Mouse (Mus musculus): ENCODE measurements around the gene Wfs1. TPM values are rescaled to one million over a fixed set of nuclear protein-coding genes. Genes with fewer than 3 reads are reported as not detected.

Wfs1 gene
- polyA plus RNA-seq, 1 experiment, result 0.02 TPM

DNA sequence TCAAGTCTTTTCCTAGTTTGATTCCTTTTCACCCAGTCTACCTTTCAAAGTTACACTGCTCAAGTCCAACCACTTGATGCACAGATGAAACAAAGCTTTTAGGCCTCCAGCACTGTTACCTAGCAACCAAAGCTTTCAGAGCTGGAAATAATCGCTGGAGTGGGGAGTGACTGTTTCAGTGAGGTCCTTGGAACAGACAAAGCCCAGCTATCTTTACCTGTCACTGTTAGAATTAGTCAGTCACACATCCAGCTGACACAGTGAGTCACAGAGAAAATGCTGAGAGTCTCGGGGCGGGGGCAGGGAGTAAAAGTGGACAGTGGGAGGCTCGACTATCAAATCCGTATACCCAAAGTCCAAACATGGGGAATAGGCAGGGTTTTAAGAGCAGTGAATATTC, 28.5 kb downstream of the Wfs1 start:
- no peaks in the 10 kb centered on the region for H3K27me3 ChIP-seq (ENCODE audit: control insufficient read depth)
- H3K4me1 ChIP-seq (ENCODE audit: control insufficient read depth), result no peaks in the 10 kb centered on the region
- no peaks in the 10 kb centered on the region for H3K36me3 ChIP-seq (ENCODE audit: control insufficient read depth)
- no peak overlapping the region for H3K4me3 ChIP-seq (replicated peaks)
- TF ChIP-seq GATA1 (IDR thresholded peaks at IDR 0.05; ENCODE audit: low read length) (no peak), TAL1 (IDR thresholded peaks at IDR 0.05; ENCODE audit: low read length) (no peak)
- H3K9me3 ChIP-seq (ENCODE audit: control insufficient read depth, low read length), result no peaks in the 10 kb centered on the region

DNA sequence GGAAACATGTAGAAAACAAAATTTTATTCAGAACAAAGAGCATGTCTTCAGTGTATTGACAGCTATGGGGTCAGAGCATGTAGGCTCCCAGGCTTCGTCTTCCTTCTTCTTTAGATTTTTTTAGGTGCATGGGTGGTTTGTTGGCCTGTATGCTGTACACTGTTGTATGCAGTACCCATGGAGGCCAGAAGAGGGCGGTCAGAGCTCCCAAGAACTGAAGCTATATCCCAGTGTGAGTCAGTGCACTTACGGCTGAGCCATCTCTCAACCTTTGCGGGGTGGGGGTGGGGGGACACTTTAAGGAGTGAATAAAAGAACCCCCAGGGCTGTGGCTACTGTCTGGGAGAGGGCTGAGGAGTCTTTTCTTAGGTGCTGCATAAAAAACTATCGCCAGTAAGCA, 30.2 kb downstream of the Wfs1 start:
- no peaks in the 10 kb centered on the region for H3K27me3 ChIP-seq (ENCODE audit: control insufficient read depth)
- H3K9me3 ChIP-seq (ENCODE audit: control insufficient read depth, low read length), result no peaks in the 10 kb centered on the region
- H3K4me1 ChIP-seq (ENCODE audit: control insufficient read depth), result no peaks in the 10 kb centered on the region
- TF ChIP-seq GATA1 (IDR thresholded peaks at IDR 0.05; ENCODE audit: low read length), result no peak
- no peak for TF ChIP-seq TAL1 (IDR thresholded peaks at IDR 0.05; ENCODE audit: low read length)
- H3K4me3 ChIP-seq (replicated peaks), result no peak overlapping the region
- no peaks in the 10 kb centered on the region for H3K36me3 ChIP-seq (ENCODE audit: control insufficient read depth)

GRCm38 (mm10) chr5:36955366-36955765, 33.6 kb downstream of the Wfs1 start:
- H3K4me3 ChIP-seq (replicated peaks), result no peak overlapping the region
- TF ChIP-seq GATA1 (IDR thresholded peaks at IDR 0.05; ENCODE audit: low read length) (no peak), TAL1 (IDR thresholded peaks at IDR 0.05; ENCODE audit: low read length) (no peak)
- H3K27me3 ChIP-seq (ENCODE audit: control insufficient read depth), result no peaks in the 10 kb centered on the region
- no peaks in the 10 kb centered on the region for H3K4me1 ChIP-seq (ENCODE audit: control insufficient read depth)
- no peaks in the 10 kb centered on the region for H3K36me3 ChIP-seq (ENCODE audit: control insufficient read depth)
- no peaks in the 10 kb centered on the region for H3K9me3 ChIP-seq (ENCODE audit: control insufficient read depth, low read length)

DNA sequence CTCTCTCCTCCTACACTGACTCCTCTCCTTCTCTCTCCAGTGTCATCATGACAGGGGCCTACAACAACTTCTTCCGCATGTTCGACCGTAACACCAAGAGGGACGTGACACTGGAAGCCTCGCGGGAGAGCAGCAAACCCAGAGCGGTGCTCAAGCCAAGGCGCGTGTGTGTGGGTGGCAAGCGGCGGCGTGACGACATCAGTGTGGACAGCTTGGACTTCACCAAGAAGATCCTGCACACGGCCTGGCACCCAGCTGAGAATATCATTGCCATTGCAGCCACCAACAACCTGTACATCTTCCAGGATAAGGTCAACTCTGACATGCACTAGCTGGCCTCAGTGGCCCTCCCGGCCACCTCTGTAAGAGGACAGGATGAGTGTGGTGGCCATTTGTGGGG, 36.7 kb downstream of the Wfs1 start:
- H3K4me1 ChIP-seq (ENCODE audit: control insufficient read depth), result no peaks in the 10 kb centered on the region
- no peaks in the 10 kb centered on the region for H3K9me3 ChIP-seq (ENCODE audit: control insufficient read depth, low read length)
- TF ChIP-seq TAL1 (IDR thresholded peaks at IDR 0.05; ENCODE audit: low read length) (no peak), GATA1 (IDR thresholded peaks at IDR 0.05; ENCODE audit: low read length) (no peak)
- no peaks in the 10 kb centered on the region for H3K36me3 ChIP-seq (ENCODE audit: control insufficient read depth)
- no peak overlapping the region for H3K4me3 ChIP-seq (replicated peaks)
- H3K27me3 ChIP-seq (ENCODE audit: control insufficient read depth), result no peaks in the 10 kb centered on the region

DNA sequence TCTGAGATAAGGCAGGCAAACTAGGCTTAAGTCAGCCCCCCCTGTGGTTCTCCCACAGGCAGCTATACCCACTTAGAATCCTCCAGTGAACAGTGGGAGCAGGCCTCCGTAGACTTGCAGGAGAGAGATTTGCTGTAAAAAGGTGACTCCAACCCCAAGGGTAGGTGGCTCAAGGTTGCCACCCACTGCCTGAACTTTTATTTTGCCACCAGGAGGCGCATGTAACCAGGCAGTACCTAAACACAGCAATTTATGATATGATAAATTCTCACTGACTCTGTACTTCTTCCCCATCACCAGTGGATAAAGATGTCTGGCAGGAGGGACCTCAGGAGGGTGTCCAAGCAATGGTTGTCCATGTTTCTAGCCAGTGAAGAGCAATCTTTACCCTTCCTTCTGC, 38.1 kb downstream of the Wfs1 start:
- no peak for TF ChIP-seq TAL1 (IDR thresholded peaks at IDR 0.05; ENCODE audit: low read length)
- no peak for TF ChIP-seq GATA1 (IDR thresholded peaks at IDR 0.05; ENCODE audit: low read length)
- Histone ChIP-seq H3K9me3 (ENCODE audit: control insufficient read depth, low read length) (no peaks in the 10 kb centered on the region), H3K36me3 (ENCODE audit: control insufficient read depth) (no peaks in the 10 kb centered on the region), H3K4me3 (replicated peaks) (no peak overlapping the region), H3K4me1 (ENCODE audit: control insufficient read depth) (no peaks in the 10 kb centered on the region), H3K27me3 (ENCODE audit: control insufficient read depth) (no peaks in the 10 kb centered on the region)

GRCm38 (mm10) chr5:36948831-36949230, 40.2 kb downstream of the Wfs1 start:
- Histone ChIP-seq H3K4me1 (ENCODE audit: control insufficient read depth) (no peaks in the 10 kb centered on the region), H3K27me3 (ENCODE audit: control insufficient read depth) (no peaks in the 10 kb centered on the region), H3K36me3 (ENCODE audit: control insufficient read depth) (no peaks in the 10 kb centered on the region), H3K4me3 (replicated peaks) (no peak overlapping the region), H3K9me3 (ENCODE audit: control insufficient read depth, low read length) (no peaks in the 10 kb centered on the region)
- TF ChIP-seq TAL1 (IDR thresholded peaks at IDR 0.05; ENCODE audit: low read length), result no peak
- TF ChIP-seq GATA1 (IDR thresholded peaks at IDR 0.05; ENCODE audit: low read length), result no peak

DNA sequence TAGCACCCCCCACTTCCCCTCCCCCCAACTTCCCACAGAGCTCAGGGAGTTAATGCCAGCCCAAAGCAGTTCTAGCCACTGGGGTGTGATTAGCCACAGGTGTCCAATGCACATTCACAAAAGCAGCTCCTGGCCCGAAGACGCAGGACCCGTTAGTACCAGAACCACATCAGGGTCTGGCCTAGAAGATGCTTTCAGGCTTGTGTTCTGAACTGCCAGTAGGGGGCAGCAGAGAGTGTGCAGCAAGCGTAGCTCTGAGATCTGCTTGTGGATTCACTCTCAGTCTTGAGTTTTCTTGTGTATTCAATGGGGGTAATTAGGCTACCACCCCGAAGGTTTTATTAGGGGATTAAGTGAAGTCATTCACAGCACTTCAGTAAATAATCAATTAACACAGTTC, 42.6 kb downstream of the Wfs1 start:
- Histone ChIP-seq H3K4me1 (ENCODE audit: control insufficient read depth) (no peaks in the 10 kb centered on the region), H3K9me3 (ENCODE audit: control insufficient read depth, low read length) (no peaks in the 10 kb centered on the region), H3K36me3 (ENCODE audit: control insufficient read depth) (no peaks in the 10 kb centered on the region), H3K4me3 (replicated peaks) (no peak overlapping the region), H3K27me3 (ENCODE audit: control insufficient read depth) (no peaks in the 10 kb centered on the region)
- no peak for TF ChIP-seq TAL1 (IDR thresholded peaks at IDR 0.05; ENCODE audit: low read length)
- no peak for TF ChIP-seq GATA1 (IDR thresholded peaks at IDR 0.05; ENCODE audit: low read length)

DNA sequence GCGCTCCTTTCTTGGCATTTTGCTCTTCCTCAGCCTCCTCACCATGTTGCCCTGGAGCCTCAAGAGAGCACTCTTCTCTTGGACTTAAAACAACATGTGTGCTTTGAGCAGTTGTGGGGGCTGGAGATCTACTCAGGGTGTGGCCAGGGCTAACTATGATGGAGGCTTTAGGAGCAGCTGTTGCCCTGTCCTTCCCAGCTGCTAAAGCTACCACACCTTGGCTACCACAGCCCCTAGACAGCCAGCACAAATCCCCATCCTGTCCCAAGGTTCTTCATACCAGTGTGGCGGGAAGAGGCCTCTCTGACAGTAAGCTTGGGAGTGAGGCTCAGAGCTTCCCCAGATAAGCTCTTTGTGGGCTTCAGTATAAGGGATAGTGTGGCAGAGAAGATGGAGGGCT, 43.3 kb downstream of the Wfs1 start:
- Histone ChIP-seq H3K9me3 (ENCODE audit: control insufficient read depth, low read length) (no peaks in the 10 kb centered on the region), H3K27me3 (ENCODE audit: control insufficient read depth) (no peaks in the 10 kb centered on the region), H3K4me3 (replicated peaks) (no peak overlapping the region), H3K4me1 (ENCODE audit: control insufficient read depth) (no peaks in the 10 kb centered on the region), H3K36me3 (ENCODE audit: control insufficient read depth) (no peaks in the 10 kb centered on the region)
- TF ChIP-seq GATA1 (IDR thresholded peaks at IDR 0.05; ENCODE audit: low read length), result no peak

DNA sequence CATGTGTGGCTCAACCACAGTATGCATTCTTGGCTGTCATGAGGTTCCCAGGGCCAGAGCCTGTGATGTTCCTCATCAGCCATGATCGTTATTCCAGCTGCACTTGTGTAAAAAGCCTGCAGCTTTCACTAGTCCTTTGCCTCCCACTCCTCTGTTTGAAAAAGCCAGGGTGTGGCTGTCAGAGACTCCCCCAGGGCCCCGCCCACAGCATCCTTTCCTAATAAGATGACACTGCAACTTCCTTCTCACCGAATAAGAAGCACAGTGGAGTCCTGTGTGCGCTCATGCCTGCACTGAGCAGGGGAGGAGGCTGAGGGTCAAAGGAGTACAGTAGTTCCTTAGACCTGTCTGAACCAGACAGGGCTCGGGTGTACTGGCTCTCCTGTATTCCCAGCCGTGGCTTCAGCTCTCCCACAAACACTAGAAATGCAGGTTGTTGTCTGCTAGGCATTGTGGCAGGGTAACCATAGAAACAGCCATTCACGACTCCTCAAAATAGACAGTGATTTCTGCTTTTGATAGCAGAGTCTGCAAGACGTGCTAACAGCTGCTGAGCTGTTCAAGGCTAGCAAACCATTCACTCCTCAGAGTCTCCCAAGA, 43.8 kb downstream of the Wfs1 start:
- TF ChIP-seq TAL1 (IDR thresholded peaks at IDR 0.05; ENCODE audit: low read length) (no peak), GATA1 (IDR thresholded peaks at IDR 0.05; ENCODE audit: low read length) (no peak)

GRCm38 (mm10) chr5:36944552-36944951, 44.5 kb downstream of the Wfs1 start:
- no peaks in the 10 kb centered on the region for H3K4me1 ChIP-seq (ENCODE audit: control insufficient read depth)
- H3K4me3 ChIP-seq (replicated peaks), result no peak overlapping the region
- TF ChIP-seq TAL1 (IDR thresholded peaks at IDR 0.05; ENCODE audit: low read length) (no peak), GATA1 (IDR thresholded peaks at IDR 0.05; ENCODE audit: low read length) (no peak)
- no peaks in the 10 kb centered on the region for H3K27me3 ChIP-seq (ENCODE audit: control insufficient read depth)
- no peaks in the 10 kb centered on the region for H3K9me3 ChIP-seq (ENCODE audit: control insufficient read depth, low read length)
- H3K36me3 ChIP-seq (ENCODE audit: control insufficient read depth), result no peaks in the 10 kb centered on the region

More for the DNA sequence above, 43.8 kb downstream of the Wfs1 start:
- Histone ChIP-seq H3K9me3 (ENCODE audit: control insufficient read depth, low read length) (no peaks in the 10 kb centered on the region), H3K36me3 (ENCODE audit: control insufficient read depth) (no peaks in the 10 kb centered on the region), H3K4me3 (replicated peaks) (no peak overlapping the region), H3K27me3 (ENCODE audit: control insufficient read depth) (no peaks in the 10 kb centered on the region), H3K4me1 (ENCODE audit: control insufficient read depth) (no peaks in the 10 kb centered on the region)

All from erythroblast, embryonic 14.5 days (primary cell).